Mouse (Mus musculus) heart, postnatal 0 days (tissue): ENCODE results near the gene Smarcc1. TPM values are rescaled to one million over a fixed set of nuclear protein-coding genes. Genes with fewer than 3 reads are reported as not detected.
A peak's percentile ranks its signal among the peaks of the same experiment; 100 is the strongest.

Source experiments
- ATAC-seq: fragments of 200-750 bp; cut with Nextera tagmentation; 2 replicates; pipeline ENCODE4 v1.8.0; 2017; ENCODE audit warnings: low read depth, moderate number of reproducible peaks, moderate library complexity; ENCODE audit not compliant: insufficient read depth
- DNase-seq: peaks from one replicate; pipeline ENCODE4 v3.0.0-alpha.2; 2016; ENCODE audit warnings: low spot score
- H3K27ac ChIP-seq: fragments of 300-500 bp; sonication (generic); 2 replicates; pipeline ENCODE4 v1.5.1; 2014; ENCODE audit warnings: low read depth, mild to moderate bottlenecking
- H3K27me3 ChIP-seq: fragments of 300-500 bp; sonication (generic); 2 replicates; pipeline ENCODE4 v1.6.1; 2014; ENCODE audit warnings: low read length, mixed read lengths; ENCODE audit not compliant: control insufficient read depth, insufficient read depth
- H3K36me3 ChIP-seq: fragments of 300-500 bp; sonication (generic); replicated peaks from 2 replicates; pipeline ENCODE4 v1.6.1; 2014; ENCODE audit warnings: low read length, mixed read lengths; ENCODE audit not compliant: control insufficient read depth, insufficient read depth
- H3K4me1 ChIP-seq: fragments of 300-500 bp; sonication (generic); 2 replicates; pipeline ENCODE4 v1.6.1; 2014; ENCODE audit warnings: antibody characterized with exemption; ENCODE audit not compliant: control insufficient read depth, insufficient read depth
- H3K4me2 ChIP-seq: fragments of 300-500 bp; sonication (generic); 2 replicates; pipeline ENCODE4 v1.6.1; 2014; ENCODE audit warnings: low read depth, mild to moderate bottlenecking, low read length, moderate library complexity
- H3K4me3 ChIP-seq: fragments of 300-500 bp; sonication (generic); 2 replicates; pipeline ENCODE4 v1.5.1; 2014; ENCODE audit warnings: low read depth, low read length
- H3K9ac ChIP-seq: fragments of 300-500 bp; sonication (generic); replicated peaks from 2 replicates; pipeline ENCODE4 v1.6.1; 2014; ENCODE audit warnings: low read depth, low read length, mixed read lengths
- H3K9me3 ChIP-seq: fragments of 300-500 bp; sonication (generic); replicated peaks from 2 replicates; pipeline ENCODE4 v1.6.1; 2016; ENCODE audit warnings: low read length; ENCODE audit not compliant: control insufficient read depth
- CTCF ChIP-seq: IDR thresholded peaks from 2 replicates; pipeline ENCODE4 v1.5.1; 2016; ENCODE audit warnings: antibody characterized with exemption, control low read depth, low read depth
- EP300 ChIP-seq: IDR thresholded peaks from 2 replicates; pipeline ENCODE4 v1.6.1; 2016; ENCODE audit warnings: antibody characterized with exemption, low read depth
- WGBS: fragments of 180-500 bp; shearing (Covaris S2); extraction: QIAGEN DNeasy Blood & Tissue Kit; methylation state at CpG from one replicate; pipeline ENCODE4 v1.1.7; 2014; 5-methylcytosine and 5-hydroxymethylcytosine counted together
- polyA plus RNA-seq: library from polyadenylated mRNA; unstranded; fragments of >200 nt; fragmentation: Nextera tagmentation; extraction: Ambion mirVana; gene quantifications from 2 replicates; pipeline ENCODE4 v1.2.1, GENCODE M21; 2015
- total RNA-seq: library from RNA; depleted of rRNA; stranded (reverse); fragments of >200 nt; gene quantifications from 2 replicates; pipeline ENCODE4 v1.2.3, GENCODE M21; 2014; ENCODE audit warnings: low replicate concordance

Gene Smarcc1
- total and polyA plus RNA-seq, 2 experiments from 2014 or later = 28.3 to 32.3 TPM

GRCm38 (mm10) chr9:110100627-110101600 lies 16.6 kb upstream of the Smarcc1 start:
- Histone ChIP-seq H3K9ac (peak overlapping the region; percentile 95), H3K27me3 (no peaks in the 10 kb centered on the region), H3K4me2 (peak overlapping the region; percentile 78), H3K36me3 (peaks cover 61% of the 10 kb centered on the region), H3K27ac (peak overlapping the region; percentile 63), H3K9me3 (no peaks in the 10 kb centered on the region), H3K4me3 (peak overlapping the region; percentile 98), H3K4me1 (0 out of 2 replicates have a peak, but pooled peaks cover 3% of the 10 kb centered on the region)
- TF ChIP-seq CTCF (peak; percentile 95), EP300 (no peak)
- peak; percentile 96 for ATAC-seq
- peak; percentile 91 for DNase-seq
- 3% methylated on average over 41 of the region's 41 CpGs for WGBS

DNA sequence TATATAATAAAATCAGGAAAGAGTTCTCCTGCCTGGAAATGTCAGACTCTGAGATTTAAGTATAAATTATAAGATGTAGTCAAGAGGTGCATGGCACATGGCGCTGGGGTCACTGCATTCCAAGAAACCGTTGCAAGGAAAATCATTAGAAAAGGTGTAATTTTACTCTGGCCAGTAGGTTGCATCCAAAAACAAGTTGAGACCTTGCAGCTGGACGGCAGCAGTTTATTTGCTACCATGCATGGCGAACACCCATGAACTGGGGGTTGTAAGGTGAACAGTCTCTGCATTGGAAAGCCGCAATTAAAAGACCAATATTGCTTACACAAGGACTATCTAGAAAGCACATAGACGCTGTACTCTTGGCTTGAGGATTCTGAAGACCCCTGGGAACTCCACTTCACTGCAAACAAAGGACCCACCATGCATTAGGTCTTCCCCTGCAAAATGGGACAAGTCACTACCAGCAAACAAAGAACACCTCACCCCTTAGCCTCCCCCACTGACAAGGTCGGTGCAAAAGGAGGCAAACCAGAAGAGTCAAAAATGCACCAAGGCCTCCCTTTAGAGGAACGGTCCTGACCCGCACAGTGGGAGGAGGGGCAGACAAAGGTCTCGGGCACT lies 1.0 kb upstream of the Smarcc1 start:
- 15% methylated on average over 10 of the region's 10 CpGs for WGBS

GRCm38 (mm10) chr9:110117779-110118139 lies 251 bp downstream of the Smarcc1 start, which contains the start of gene Dhx30:
Gene Dhx30, minus strand, starts transcription at chr9:110117830.
- ATAC-seq (0 out of 2 replicates have a peak, but pooled peaks have one; percentile 0), DNase-seq (no peak)
- no peak for TF ChIP-seq EP300
- no peak for TF ChIP-seq CTCF
- Histone ChIP-seq H3K4me2 (peak within 1 kb of the TSS; percentile 94), H3K9ac (peak within 1 kb of the TSS; percentile 84), H3K4me3 (peak within 1 kb of the TSS; percentile 74), H3K27ac (peak within 1 kb of the TSS; percentile 91), H3K27me3 (no peaks in the 10 kb centered on the region), H3K9me3 (no peaks in the 10 kb centered on the region), H3K36me3 (peaks cover 21% of the 10 kb centered on the region), H3K4me1 (peaks cover 11% of the 10 kb centered on the region)
- WGBS = under 1% methylated on average over 17 of the region's 17 CpGs

More for the DNA sequence above, 1.0 kb upstream of the Smarcc1 start:
- Histone ChIP-seq H3K4me1 (peaks cover 11% of the 10 kb centered on the region), H3K4me3 (peak overlapping the region; percentile 74), H3K27me3 (no peaks in the 10 kb centered on the region), H3K27ac (peak overlapping the region; percentile 91), H3K9me3 (no peaks in the 10 kb centered on the region), H3K9ac (peak overlapping the region; percentile 84), H3K4me2 (peak overlapping the region; percentile 94), H3K36me3 (peaks cover 33% of the 10 kb centered on the region)
- ATAC-seq = no peak
- TF ChIP-seq EP300 (no peak), CTCF (no peak)
- DNase-seq = peak; percentile 31

DNA sequence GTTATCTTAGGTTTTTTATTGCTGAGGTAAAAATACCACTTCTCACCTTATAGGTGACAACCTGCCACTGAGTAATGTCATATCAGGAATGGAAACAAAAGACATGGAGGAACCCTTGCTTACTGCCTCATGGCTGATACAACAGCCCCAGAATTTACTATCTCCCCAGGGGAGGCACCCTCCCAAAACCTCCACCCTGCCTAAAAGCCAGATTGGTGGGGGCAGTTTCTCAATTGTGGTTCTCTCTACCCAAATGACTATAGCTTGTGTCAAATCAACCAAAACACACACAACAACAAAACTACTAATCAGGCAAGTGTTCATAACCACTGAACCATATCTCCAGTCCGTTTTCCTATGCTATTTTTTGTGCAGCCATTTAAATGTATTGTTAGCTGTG lies 741 bp downstream of the Smarcc1 start:
- peak overlapping the region; percentile 84 for H3K9ac ChIP-seq
- no peak for TF ChIP-seq EP300
- no peak for TF ChIP-seq CTCF
- WGBS = 53% methylated on average over 1 of the region's 1 CpGs
- no peaks in the 10 kb centered on the region for H3K9me3 ChIP-seq
- peaks cover 16% of the 10 kb centered on the region for H3K36me3 ChIP-seq
- ATAC-seq (no peak), DNase-seq (no peak)
- no peaks in the 10 kb centered on the region for H3K27me3 ChIP-seq
- peak overlapping the region; percentile 94 for H3K4me2 ChIP-seq
- H3K27ac ChIP-seq = peak overlapping the region; percentile 91; the same call in 1 of the 2 replicates
- H3K4me3 ChIP-seq = peak overlapping the region; percentile 74
- peaks cover 11% of the 10 kb centered on the region for H3K4me1 ChIP-seq

DNA sequence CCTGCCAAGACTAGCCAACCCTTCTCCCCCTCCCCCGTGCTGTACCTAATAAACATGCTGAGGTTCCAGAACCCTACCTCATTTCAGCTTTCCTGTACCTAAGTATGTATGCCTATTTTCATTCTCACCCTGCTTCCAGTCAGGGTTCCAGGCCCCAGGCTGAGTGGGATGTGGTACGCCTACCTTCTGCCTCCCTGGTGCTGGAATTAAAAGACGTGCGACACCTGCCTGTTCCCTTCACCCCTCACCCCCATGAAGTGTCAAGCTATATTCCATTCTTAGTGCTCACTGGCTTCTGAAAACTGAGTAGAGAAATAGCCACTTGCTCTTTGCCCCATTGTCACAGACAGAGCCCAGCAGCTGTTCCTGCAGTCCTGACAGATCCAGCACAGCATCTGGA lies 3.9 kb downstream of the Smarcc1 start:
- Histone ChIP-seq H3K9me3 (no peaks in the 10 kb centered on the region), H3K36me3 (no peaks in the 10 kb centered on the region), H3K27me3 (no peaks in the 10 kb centered on the region), H3K4me1 (peaks cover 8% of the 10 kb centered on the region), H3K27ac (no peak overlapping the region), H3K4me2 (no peak overlapping the region), H3K4me3 (no peak overlapping the region), H3K9ac (no peak overlapping the region)
- no peak for TF ChIP-seq EP300
- no peak for TF ChIP-seq CTCF
- no peak for ATAC-seq
- no peak for DNase-seq
- 71% methylated on average over 4 of the region's 4 CpGs for WGBS
